Mouse (Mus musculus): ENCODE measurements around the gene Vars. TPM values are rescaled to one million over a fixed set of nuclear protein-coding genes. Genes with fewer than 3 reads are reported as not detected.
"Not testable (repeated sequence)": the region's sequence is repeated elsewhere in the genome, so short reads cannot be mapped to it uniquely, and the experiment has no call there.

Vars gene
- polyA plus RNA-seq, 1 experiment from 2014 or later = 24.7 TPM

GRCm38 (mm10) chr17:34959881-34960515 lies 40.8 kb upstream of the Vars start:
- Histone ChIP-seq H3K9ac (replicated peaks; ENCODE audit: low read depth) (peak overlapping the region; percentile 48; the same call in 1 of the 2 replicates), H3K27me3 (replicated peaks; ENCODE audit: insufficient read depth, low read length) (no peaks in the 10 kb centered on the region), H3K9me3 (ENCODE audit: low read length) (no peaks in the 10 kb centered on the region), H3K36me3 (ENCODE audit: insufficient read depth, low read length) (no peaks in the 10 kb centered on the region), H3K4me1 (ENCODE audit: insufficient read depth, low read depth, low read length) (no peaks in the 10 kb centered on the region), H3K4me2 (replicated peaks; ENCODE audit: low read depth, low read length) (peak overlapping the region; percentile 68), H3K27ac (ENCODE audit: low read length) (peak overlapping the region; percentile 98), H3K4me3 (ENCODE audit: low read depth, low read length) (peak overlapping the region; percentile 57)
- TF ChIP-seq CTCF (IDR thresholded peaks at IDR 0.05) (no peak), EP300 (IDR thresholded peaks at IDR 0.05) (no peak)
- DNase-seq (ENCODE audit: low spot score) = peak; percentile 84
- WGBS = 9% methylated on average over 12 of the region's 12 CpGs
- ATAC-seq = peak; percentile 16

- TF ChIP-seq CTCF (IDR thresholded peaks at IDR 0.05) (no peak), EP300 (IDR thresholded peaks at IDR 0.05) (no peak)
- no peak overlapping the region for H3K27ac ChIP-seq (ENCODE audit: low read length)
- ATAC-seq (no peak), DNase-seq (ENCODE audit: low spot score) (peak; percentile 67)
- H3K4me2 ChIP-seq (replicated peaks; ENCODE audit: low read depth, low read length) = no peak overlapping the region
- H3K9ac ChIP-seq (replicated peaks; ENCODE audit: low read depth) = no peak overlapping the region
- H3K27me3 ChIP-seq (replicated peaks; ENCODE audit: insufficient read depth, low read length) = no peaks in the 10 kb centered on the region
- H3K9me3 ChIP-seq (ENCODE audit: low read length) = no peaks in the 10 kb centered on the region
- H3K36me3 ChIP-seq (ENCODE audit: insufficient read depth, low read length) = no peaks in the 10 kb centered on the region
- no peak overlapping the region for H3K4me3 ChIP-seq (ENCODE audit: low read depth, low read length)
- H3K4me1 ChIP-seq (ENCODE audit: insufficient read depth, low read depth, low read length) = no peaks in the 10 kb centered on the region
Measured at GRCm38 (mm10) chr17:34960702-34961493, 39.9 kb upstream of the Vars start.

GRCm38 (mm10) chr17:34962125-34962524 lies 38.7 kb upstream of the Vars start:
- H3K27ac ChIP-seq (ENCODE audit: low read length) = no peak overlapping the region
- no peak overlapping the region for H3K9ac ChIP-seq (replicated peaks; ENCODE audit: low read depth)
- H3K36me3 ChIP-seq (ENCODE audit: insufficient read depth, low read length) = no peaks in the 10 kb centered on the region
- DNase-seq (ENCODE audit: low spot score) (no peak), ATAC-seq (no peak)
- TF ChIP-seq CTCF (IDR thresholded peaks at IDR 0.05) (no peak), EP300 (IDR thresholded peaks at IDR 0.05) (no peak)
- WGBS = 27% methylated on average over 3 of the region's 3 CpGs
- no peaks in the 10 kb centered on the region for H3K27me3 ChIP-seq (replicated peaks; ENCODE audit: insufficient read depth, low read length)
- H3K4me1 ChIP-seq (ENCODE audit: insufficient read depth, low read depth, low read length) = no peaks in the 10 kb centered on the region
- H3K4me2 ChIP-seq (replicated peaks; ENCODE audit: low read depth, low read length) = no peak overlapping the region
- H3K9me3 ChIP-seq (ENCODE audit: low read length) = no peaks in the 10 kb centered on the region
- no peak overlapping the region for H3K4me3 ChIP-seq (ENCODE audit: low read depth, low read length)

- no peak for TF ChIP-seq CTCF (IDR thresholded peaks at IDR 0.05)
- no peak for TF ChIP-seq EP300 (IDR thresholded peaks at IDR 0.05)
- H3K27me3 ChIP-seq (replicated peaks; ENCODE audit: insufficient read depth, low read length) = no peaks in the 10 kb centered on the region
- WGBS = 41% methylated on average over 1 of the region's 1 CpGs
- H3K36me3 ChIP-seq (ENCODE audit: insufficient read depth, low read length) = no peaks in the 10 kb centered on the region
- no peak overlapping the region for H3K27ac ChIP-seq (ENCODE audit: low read length)
- no peak overlapping the region for H3K9ac ChIP-seq (replicated peaks; ENCODE audit: low read depth)
- ATAC-seq = no peak
- no peak overlapping the region for H3K4me3 ChIP-seq (ENCODE audit: low read depth, low read length)
- DNase-seq (ENCODE audit: low spot score) = no peak
- H3K4me2 ChIP-seq (replicated peaks; ENCODE audit: low read depth, low read length) = no peak overlapping the region
- no peaks in the 10 kb centered on the region for H3K4me1 ChIP-seq (ENCODE audit: insufficient read depth, low read depth, low read length)
- no peaks in the 10 kb centered on the region for H3K9me3 ChIP-seq (ENCODE audit: low read length)
Measured at GRCm38 (mm10) chr17:34962841-34963240, 37.9 kb upstream of the Vars start.

GRCm38 (mm10) chr17:34964640-34965049 lies 36.1 kb upstream of the Vars start:
- Histone ChIP-seq H3K36me3 (ENCODE audit: insufficient read depth, low read length) (no peaks in the 10 kb centered on the region), H3K27ac (ENCODE audit: low read length) (no peak overlapping the region), H3K27me3 (replicated peaks; ENCODE audit: insufficient read depth, low read length) (no peaks in the 10 kb centered on the region), H3K4me3 (ENCODE audit: low read depth, low read length) (no peak overlapping the region), H3K9me3 (ENCODE audit: low read length) (no peaks in the 10 kb centered on the region), H3K9ac (replicated peaks; ENCODE audit: low read depth) (no peak overlapping the region), H3K4me2 (replicated peaks; ENCODE audit: low read depth, low read length) (no peak overlapping the region), H3K4me1 (ENCODE audit: insufficient read depth, low read depth, low read length) (no peaks in the 10 kb centered on the region)
- no peak for ATAC-seq
- 11% methylated on average over 1 of the region's 1 CpGs for WGBS
- DNase-seq (ENCODE audit: low spot score) = no peak
- no peak for TF ChIP-seq EP300 (IDR thresholded peaks at IDR 0.05)
- TF ChIP-seq CTCF (IDR thresholded peaks at IDR 0.05) = no peak

GRCm38 (mm10) chr17:34965627-34966026 lies 35.2 kb upstream of the Vars start:
- H3K36me3 ChIP-seq (ENCODE audit: insufficient read depth, low read length) = no peaks in the 10 kb centered on the region
- ATAC-seq (peak; percentile 20), DNase-seq (ENCODE audit: low spot score) (peak; percentile 46)
- H3K9me3 ChIP-seq (ENCODE audit: low read length) = no peaks in the 10 kb centered on the region
- WGBS = 39% methylated on average over 5 of the region's 5 CpGs
- H3K27me3 ChIP-seq (replicated peaks; ENCODE audit: insufficient read depth, low read length) = no peaks in the 10 kb centered on the region
- TF ChIP-seq CTCF (IDR thresholded peaks at IDR 0.05) = no peak
- peak; percentile 33; the same call in 1 of the 2 replicates for TF ChIP-seq EP300 (IDR thresholded peaks at IDR 0.05)
- no peak overlapping the region for H3K4me3 ChIP-seq (ENCODE audit: low read depth, low read length)
- H3K9ac ChIP-seq (replicated peaks; ENCODE audit: low read depth) = no peak overlapping the region
- H3K4me2 ChIP-seq (replicated peaks; ENCODE audit: low read depth, low read length) = no peak overlapping the region
- no peak overlapping the region for H3K27ac ChIP-seq (ENCODE audit: low read length)
- no peaks in the 10 kb centered on the region for H3K4me1 ChIP-seq (ENCODE audit: insufficient read depth, low read depth, low read length)

GRCm38 (mm10) chr17:34969822-34970221 lies 31.0 kb upstream of the Vars start, which contains the start of gene Gm20481:
TSS of gene Gm20481 (plus strand) at chr17:34969912.
- H3K9ac ChIP-seq (replicated peaks; ENCODE audit: low read depth); H3K27me3 ChIP-seq (replicated peaks; ENCODE audit: insufficient read depth, low read length); H3K27ac ChIP-seq (ENCODE audit: low read length); DNase-seq (ENCODE audit: low spot score); H3K4me2 ChIP-seq (replicated peaks; ENCODE audit: low read depth, low read length); H3K4me1 ChIP-seq (ENCODE audit: insufficient read depth, low read depth, low read length); H3K9me3 ChIP-seq (ENCODE audit: low read length); H3K36me3 ChIP-seq (ENCODE audit: insufficient read depth, low read length); ATAC-seq; H3K4me3 ChIP-seq (ENCODE audit: low read depth, low read length): not testable (repeated sequence)
- 63% methylated on average over 6 of the region's 11 CpGs for WGBS

DNA sequence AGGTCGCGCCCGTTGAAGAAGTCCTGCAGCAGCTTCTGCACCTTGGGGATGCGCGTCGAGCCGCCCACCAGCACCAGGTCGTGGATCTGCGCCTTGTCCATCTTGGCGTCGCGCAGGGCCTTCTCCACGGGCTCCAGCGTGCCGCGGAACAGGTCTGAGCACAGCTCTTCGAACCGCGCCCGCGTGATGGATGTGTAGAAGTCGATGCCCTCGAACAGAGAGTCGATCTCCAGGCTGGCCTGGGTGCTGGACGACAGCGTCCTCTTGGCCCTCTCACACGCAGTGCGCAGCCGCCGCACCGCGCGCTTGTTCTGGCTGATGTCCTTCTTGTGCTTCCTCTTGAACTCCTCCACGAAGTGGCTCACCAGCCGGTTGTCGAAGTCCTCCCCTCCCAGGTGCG lies 29.9 kb upstream of the Vars start:
- 53% methylated on average over 9 of the region's 37 CpGs for WGBS
- H3K27me3 ChIP-seq (replicated peaks; ENCODE audit: insufficient read depth, low read length); H3K27ac ChIP-seq (ENCODE audit: low read length); H3K4me2 ChIP-seq (replicated peaks; ENCODE audit: low read depth, low read length); H3K4me1 ChIP-seq (ENCODE audit: insufficient read depth, low read depth, low read length); DNase-seq (ENCODE audit: low spot score); ATAC-seq; H3K9me3 ChIP-seq (ENCODE audit: low read length); H3K9ac ChIP-seq (replicated peaks; ENCODE audit: low read depth); H3K36me3 ChIP-seq (ENCODE audit: insufficient read depth, low read length); H3K4me3 ChIP-seq (ENCODE audit: low read depth, low read length): not testable (repeated sequence)

GRCm38 (mm10) chr17:34971694-34972068 lies 29.1 kb upstream of the Vars start:
- not testable (repeated sequence) for H3K9me3 ChIP-seq (ENCODE audit: low read length)

More at GRCm38 (mm10) chr17:34971694-34972068, 29.1 kb upstream of the Vars start:
- H3K27ac ChIP-seq (ENCODE audit: low read length); H3K27me3 ChIP-seq (replicated peaks; ENCODE audit: insufficient read depth, low read length); H3K36me3 ChIP-seq (ENCODE audit: insufficient read depth, low read length); H3K4me1 ChIP-seq (ENCODE audit: insufficient read depth, low read depth, low read length); H3K9ac ChIP-seq (replicated peaks; ENCODE audit: low read depth); DNase-seq (ENCODE audit: low spot score): not testable (repeated sequence)
- ATAC-seq = peak; percentile 18
- H3K4me2 ChIP-seq (replicated peaks; ENCODE audit: low read depth, low read length) = peak overlapping the region; percentile 55
- H3K4me3 ChIP-seq (ENCODE audit: low read depth, low read length) = peak overlapping the region; percentile 26; the same call in 1 of the 2 replicates
- WGBS = 4% methylated on average over 10 of the region's 43 CpGs

Data from lung, postnatal 0 days (tissue).